ENCODE assay signal across 20 mouse cellular contexts in the genomic region with DNA sequence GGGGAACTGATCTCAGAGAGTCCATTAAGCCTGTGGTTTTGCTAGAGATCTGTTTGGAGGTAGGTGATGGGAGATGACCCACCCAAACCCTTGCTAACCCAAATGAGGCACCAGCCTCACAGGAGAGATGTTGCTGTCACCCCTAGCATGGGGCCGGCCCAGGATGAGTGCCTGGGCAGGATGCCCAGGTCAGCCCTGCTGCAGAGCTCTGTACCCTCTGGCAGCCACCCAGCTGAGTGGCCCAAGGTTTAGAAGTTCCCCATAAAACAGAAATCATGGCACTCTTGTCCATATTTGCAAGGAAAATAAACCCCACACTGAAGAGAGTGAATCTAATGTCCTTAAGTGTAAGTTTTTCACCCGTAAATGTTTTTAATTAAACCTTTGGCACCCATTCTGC.
DNase-seq lines count a peak whose midpoint lies in the region; ATAC-seq and TF ChIP-seq lines count a peak whose summit lies in the region.
"Had no signal": no experiment of that assay in that cellular context is flagged by ENCODE, and none has a peak within 500 bp of the region (broad histone marks: within the 10 kb centered on the region; RNA-seq: fewer than 3 reads in every experiment).

No protein-coding gene starts in this region.

- H3K9me3 ChIP-seq in hindbrain, postnatal 0 days (ENCODE audit: low read length): no peaks in the 10 kb centered on the region
- H3K9me3 ChIP-seq in hindbrain, embryonic 16.5 days (ENCODE audit: control insufficient read depth, low read length): no peaks in the 10 kb centered on the region
- H3K9me3 ChIP-seq in kidney, embryonic 14.5 days (ENCODE audit: control insufficient read depth, low read length): no peaks in the 10 kb centered on the region
- H3K9me3 ChIP-seq: forebrain, embryonic 12.5 days; liver, embryonic 15.5 days; neural tube, embryonic 15.5 days had no signal

- TF ChIP-seq CTCF in hindbrain, postnatal 0 days (IDR thresholded peaks at IDR 0.05; ENCODE audit: low read depth): no peak

- no peak overlapping the region for H3K9ac ChIP-seq in hindbrain, postnatal 0 days (replicated peaks; ENCODE audit: low read length)
- no peak overlapping the region for H3K9ac ChIP-seq in hindbrain, embryonic 16.5 days (ENCODE audit: low read depth, low read length)
- no peak overlapping the region for H3K9ac ChIP-seq in kidney, embryonic 14.5 days (ENCODE audit: low read depth, low read length)
- H3K9ac ChIP-seq: forebrain, embryonic 12.5 days; hindbrain, embryonic 14.5 days; liver, embryonic 15.5 days; neural tube, embryonic 15.5 days had no signal

- H3K27me3 ChIP-seq in hindbrain, postnatal 0 days (ENCODE audit: insufficient read depth, low read length): no peaks in the 10 kb centered on the region
- H3K27me3 ChIP-seq in hindbrain, embryonic 16.5 days (replicated peaks; ENCODE audit: control insufficient read depth, insufficient read depth, low read length): no peaks in the 10 kb centered on the region
- H3K27me3 ChIP-seq in kidney, embryonic 14.5 days (ENCODE audit: control insufficient read depth, insufficient read depth, low read length): peaks cover 8% of the 10 kb centered on the region; the same call in 1 of the 2 replicates
- H3K27me3 ChIP-seq: liver, embryonic 15.5 days; neural tube, embryonic 15.5 days; Patski had no signal

- ATAC-seq in hindbrain, postnatal 0 days: no peak
- no peak for ATAC-seq in hindbrain, embryonic 16.5 days
- ATAC-seq in hematopoietic stem cell, adult 5-6 weeks (replicated peaks in 1 of 2; ENCODE audit: insufficient read depth in 1 of 2, low FRiP score in 2 of 2, low TSS enrichment in 1 of 2, low read depth in 1 of 2, poor library complexity in 2 of 2, severe bottlenecking in 2 of 2): peak; percentile 34
- ATAC-seq in kidney, embryonic 14.5 days (ENCODE audit: low FRiP score, low TSS enrichment): no peak
- ATAC-seq: activated CD4-positive, CD25-positive, alpha-beta regulatory T cell, adult 4 months; intestine, postnatal 0 days; lung, postnatal 0 days; Patski had no signal

- 68% methylated on average over 2 of the region's 2 CpGs for WGBS in hindbrain, postnatal 0 days
- 76% methylated on average over 2 of the region's 2 CpGs for WGBS in hindbrain, embryonic 16.5 days
- WGBS in kidney, embryonic 14.5 days: 87% methylated on average over 2 of the region's 2 CpGs

- no peak overlapping the region for H3K4me2 ChIP-seq in hindbrain, postnatal 0 days (ENCODE audit: low read depth, low read length)
- no peak overlapping the region for H3K4me2 ChIP-seq in hindbrain, embryonic 16.5 days (ENCODE audit: low read length)
- H3K4me2 ChIP-seq in kidney, embryonic 14.5 days (replicated peaks; ENCODE audit: low read depth, low read length): no peak overlapping the region
- H3K4me2 ChIP-seq: forebrain, embryonic 12.5 days; hindbrain, embryonic 14.5 days; liver, embryonic 15.5 days; neural tube, embryonic 15.5 days had no signal

- no peak overlapping the region for H3K4me3 ChIP-seq in hindbrain, postnatal 0 days (ENCODE audit: low read length)
- no peak overlapping the region for H3K4me3 ChIP-seq in hindbrain, embryonic 16.5 days (ENCODE audit: low read length)
- H3K4me3 ChIP-seq in kidney, embryonic 14.5 days (ENCODE audit: low read length): no peak overlapping the region
- H3K4me3 ChIP-seq: forebrain, embryonic 12.5 days; liver, embryonic 15.5 days; myocyte; neural tube, embryonic 15.5 days had no signal

- H3K36me3 ChIP-seq in hindbrain, postnatal 0 days (ENCODE audit: insufficient read depth, low read length): no peaks in the 10 kb centered on the region
- no peaks in the 10 kb centered on the region for H3K36me3 ChIP-seq in hindbrain, embryonic 16.5 days (ENCODE audit: control insufficient read depth, insufficient read depth, low read length)
- no peaks in the 10 kb centered on the region for H3K36me3 ChIP-seq in kidney, embryonic 14.5 days (ENCODE audit: control insufficient read depth, insufficient read depth, low read length)
- H3K36me3 ChIP-seq: forebrain, embryonic 12.5 days; liver, embryonic 15.5 days; neural tube, embryonic 15.5 days had no signal

- no peaks in the 10 kb centered on the region for H3K4me1 ChIP-seq in hindbrain, postnatal 0 days (ENCODE audit: insufficient read depth, low read length)
- H3K4me1 ChIP-seq in hindbrain, embryonic 16.5 days (ENCODE audit: control insufficient read depth, insufficient read depth, low read depth, low read length): no peaks in the 10 kb centered on the region
- no peaks in the 10 kb centered on the region for H3K4me1 ChIP-seq in kidney, embryonic 14.5 days (ENCODE audit: control insufficient read depth, insufficient read depth, low read length)
- H3K4me1 ChIP-seq: forebrain, embryonic 12.5 days; liver, embryonic 15.5 days; neural tube, embryonic 15.5 days had no signal

- H3K27ac ChIP-seq in hindbrain, postnatal 0 days: no peak overlapping the region
- H3K27ac ChIP-seq in hindbrain, embryonic 16.5 days (ENCODE audit: low read depth, low read length): no peak overlapping the region
- no peak overlapping the region for H3K27ac ChIP-seq in kidney, embryonic 14.5 days (ENCODE audit: low read depth, low read length)
- H3K27ac ChIP-seq: forebrain, embryonic 12.5 days; hindbrain, embryonic 14.5 days; liver, embryonic 15.5 days; neural tube, embryonic 15.5 days had no signal

- DNase-seq in cerebellum, postnatal 14 days: peak; percentile 40 to 46
- no peak for DNase-seq in cerebellum, adult 11-12 months
- DNase-seq in hindbrain, postnatal 0 days (ENCODE audit: low spot score): peak; percentile 21
- DNase-seq in adrenal gland, adult 18-20 months (ENCODE audit: low spot score in 2 of 2): peak; percentile 48 to 54
- no peak for DNase-seq in thymus, postnatal 0 days (ENCODE audit: low spot score)
- DNase-seq: kidney, postnatal 10 days; midbrain, embryonic 14.5 days; retina, postnatal 1 day had no signal

Comparison
In these comparisons a context has a peak if more than half of its experiments do, and no peak if none do; other contexts are left out.
1. DNase-seq: peak in cerebellum, postnatal 14 days (2 of 2), hindbrain, postnatal 0 days (single experiment) and adrenal gland, adult 18-20 months (2 of 2); none in cerebellum, adult 11-12 months (single experiment) and thymus, postnatal 0 days (single experiment).
2. ATAC-seq: peak in hematopoietic stem cell, adult 5-6 weeks (2 of 2); none in hindbrain, postnatal 0 days (single experiment), hindbrain, embryonic 16.5 days (single experiment) and kidney, embryonic 14.5 days (single experiment).